Mouse (Mus musculus) kidney, embryonic 16.5 days (tissue): ENCODE results near the gene Tmprss6. TPM values are rescaled to one million over a fixed set of nuclear protein-coding genes. Genes with fewer than 3 reads are reported as not detected.

ENCODE experiments used
- ATAC-seq: fragments of 200-750 bp; cut with Nextera tagmentation; 2 replicates; pipeline ENCODE4 v1.8.0; 2017; ENCODE audit warnings: moderate TSS enrichment; ENCODE audit not compliant: low FRiP score, low TSS enrichment
- H3K27ac ChIP-seq: fragments of 300-500 bp; sonication (generic); 2 replicates; pipeline ENCODE4 v1.5.1; 2014; ENCODE audit warnings: low read length
- H3K27me3 ChIP-seq: fragments of 300-500 bp; sonication (generic); 2 replicates; pipeline ENCODE4 v1.6.1; 2014; ENCODE audit warnings: low read length, control low read depth, mixed read lengths; ENCODE audit not compliant: insufficient read depth
- H3K36me3 ChIP-seq: fragments of 300-500 bp; sonication (generic); 2 replicates; pipeline ENCODE4 v1.6.1; 2014; ENCODE audit warnings: low read length, control low read depth, mixed read lengths; ENCODE audit not compliant: insufficient read depth
- H3K4me1 ChIP-seq: fragments of 300-500 bp; sonication (generic); 2 replicates; pipeline ENCODE4 v1.6.1; 2014; ENCODE audit warnings: low read length, control low read depth, mixed read lengths; ENCODE audit not compliant: insufficient read depth
- H3K4me2 ChIP-seq: fragments of 300-500 bp; sonication (generic); replicated peaks from 2 replicates; pipeline ENCODE4 v1.6.1; 2014; ENCODE audit warnings: low read depth, low read length
- H3K4me3 ChIP-seq: fragments of 300-500 bp; sonication (generic); 2 replicates; pipeline ENCODE4 v1.5.1; 2014; ENCODE audit warnings: mild to moderate bottlenecking, low read length
- H3K9ac ChIP-seq: fragments of 300-500 bp; sonication (generic); replicated peaks from 2 replicates; pipeline ENCODE4 v1.6.1; 2014; ENCODE audit warnings: low read length
- H3K9me3 ChIP-seq: fragments of 300-500 bp; sonication (generic); 2 replicates; pipeline ENCODE4 v1.6.1; 2016; ENCODE audit warnings: low read length, control low read depth
- WGBS: fragments of 180-500 bp; shearing (Covaris S2); extraction: QIAGEN DNeasy Blood & Tissue Kit; methylation state at CpG from one replicate; pipeline ENCODE4 v1.1.7; 2014; 5-methylcytosine and 5-hydroxymethylcytosine counted together
- polyA plus RNA-seq: library from polyadenylated mRNA; unstranded; fragments of >200 nt; fragmentation: Nextera tagmentation; extraction: Ambion mirVana; gene quantifications from 2 replicates; pipeline ENCODE4 v1.2.1, GENCODE M21; 2015

Gene Tmprss6
- polyA plus RNA-seq, 1 experiment from 2014 or later, result 0.29 TPM

DNA sequence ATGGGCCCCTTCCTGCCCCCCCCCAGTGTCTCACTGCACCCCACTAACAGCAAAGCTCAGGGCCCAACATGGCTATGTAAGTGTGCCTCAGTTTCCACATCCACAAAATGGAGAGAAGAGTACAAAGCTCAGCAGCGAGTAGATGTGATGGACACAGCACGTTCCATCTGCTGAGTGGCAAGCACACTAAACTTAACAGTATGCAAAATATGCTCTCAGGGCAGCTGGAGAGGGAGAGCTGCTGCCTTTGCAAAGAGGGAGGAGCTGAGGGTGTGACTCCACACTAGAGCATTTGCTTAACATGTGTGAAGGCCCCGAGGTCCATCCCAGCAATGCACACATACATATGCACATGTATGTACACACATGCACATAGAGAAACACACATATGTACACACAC, 15.5 kb downstream of the Tmprss6 start:
- Histone ChIP-seq H3K9me3 (no peaks in the 10 kb centered on the region), H3K4me3 (no peak overlapping the region), H3K27me3 (no peaks in the 10 kb centered on the region), H3K36me3 (no peaks in the 10 kb centered on the region), H3K27ac (no peak overlapping the region), H3K4me1 (0 out of 2 replicates have a peak, but pooled peaks cover 5% of the 10 kb centered on the region), H3K9ac (no peak overlapping the region), H3K4me2 (no peak overlapping the region)
- WGBS, result 82% methylated on average over 3 of the region's 3 CpGs
- no peak for ATAC-seq

DNA sequence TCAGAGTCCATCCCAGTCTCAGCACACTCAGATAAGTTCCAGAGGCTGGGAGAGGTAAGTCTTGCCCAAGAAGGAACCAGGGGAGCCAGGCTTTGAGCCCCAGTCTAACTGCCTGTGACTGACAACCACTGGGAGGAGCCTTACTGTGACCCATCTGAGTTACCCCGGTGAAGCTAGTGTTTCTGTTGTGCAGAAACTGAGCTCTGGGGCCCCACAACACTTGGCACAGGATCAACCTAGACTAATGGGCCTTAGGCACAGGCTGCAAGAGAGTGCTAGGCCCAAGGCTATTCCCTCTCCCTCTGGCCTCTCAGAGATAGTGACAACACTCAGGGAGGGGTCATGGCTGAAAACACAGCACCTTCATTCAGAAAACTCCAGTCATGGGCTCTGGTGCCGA, 17.2 kb downstream of the Tmprss6 start:
- Histone ChIP-seq H3K9ac (no peak overlapping the region), H3K4me1 (0 out of 2 replicates have a peak, but pooled peaks cover 5% of the 10 kb centered on the region), H3K27me3 (no peaks in the 10 kb centered on the region), H3K4me2 (no peak overlapping the region), H3K27ac (no peak overlapping the region), H3K4me3 (no peak overlapping the region), H3K9me3 (no peaks in the 10 kb centered on the region), H3K36me3 (no peaks in the 10 kb centered on the region)
- ATAC-seq, result no peak
- WGBS, result 67% methylated on average over 2 of the region's 2 CpGs

DNA sequence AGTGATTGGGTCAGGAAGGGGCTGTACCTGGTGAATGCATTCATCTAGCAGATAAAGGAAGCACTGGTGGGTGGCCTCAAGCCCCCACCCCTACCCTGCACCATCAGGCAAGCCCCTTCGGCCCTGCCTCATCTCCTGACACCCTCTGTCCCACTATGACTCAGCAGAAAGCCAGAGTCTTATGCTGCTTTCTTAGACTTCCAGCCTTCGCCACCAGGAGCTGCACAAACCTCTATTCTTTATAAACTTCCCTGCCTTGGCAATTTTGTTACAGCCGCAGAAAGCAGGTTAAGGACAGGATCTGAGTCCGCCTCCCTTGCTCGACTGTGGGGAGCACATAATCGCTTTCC, 18.0 kb downstream of the Tmprss6 start:
- Histone ChIP-seq H3K9me3 (no peaks in the 10 kb centered on the region), H3K4me1 (0 out of 2 replicates have a peak, but pooled peaks cover 5% of the 10 kb centered on the region), H3K36me3 (no peaks in the 10 kb centered on the region), H3K27ac (no peak overlapping the region), H3K4me3 (no peak overlapping the region), H3K4me2 (no peak overlapping the region), H3K9ac (no peak overlapping the region), H3K27me3 (no peaks in the 10 kb centered on the region)
- no peak for ATAC-seq
- 86% methylated on average over 6 of the region's 6 CpGs for WGBS

DNA sequence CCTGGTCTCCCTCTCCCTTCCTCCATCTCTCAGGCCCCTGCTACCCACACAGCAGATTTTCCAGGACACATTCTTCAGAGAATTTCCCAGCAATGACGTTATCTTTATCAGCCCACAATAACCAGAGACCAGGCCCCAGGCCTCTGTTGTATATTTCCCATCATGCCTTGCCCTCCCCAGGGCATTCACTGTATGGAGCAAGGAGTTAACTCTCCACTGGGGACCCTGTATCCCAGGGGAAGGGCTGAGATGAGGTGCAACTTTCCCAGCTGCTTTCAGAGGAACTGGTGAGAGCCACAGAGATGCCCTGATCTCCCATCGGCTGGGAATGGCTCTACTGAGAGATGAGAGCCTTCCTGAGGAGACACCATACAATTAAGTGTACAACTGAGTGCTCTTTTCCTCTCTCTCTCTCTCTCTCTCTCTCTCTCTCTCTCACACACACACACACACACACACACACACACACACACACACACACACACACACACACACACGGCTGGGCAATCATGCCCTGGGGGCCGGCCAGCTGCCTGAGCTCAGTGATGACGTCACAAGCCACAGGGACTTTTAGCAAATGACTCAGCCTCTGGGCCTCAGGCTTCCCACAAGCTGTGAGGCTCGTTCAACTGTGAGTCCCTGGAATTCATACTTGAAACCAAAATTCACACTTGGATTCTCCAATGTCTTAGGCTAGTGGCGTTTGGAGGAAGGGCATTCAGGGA, 18.6 kb downstream of the Tmprss6 start:
- Histone ChIP-seq H3K9ac (no peak overlapping the region), H3K27me3 (no peaks in the 10 kb centered on the region), H3K4me2 (no peak overlapping the region), H3K4me3 (no peak overlapping the region), H3K9me3 (no peaks in the 10 kb centered on the region), H3K4me1 (0 out of 2 replicates have a peak, but pooled peaks cover 5% of the 10 kb centered on the region), H3K36me3 (no peaks in the 10 kb centered on the region), H3K27ac (no peak overlapping the region)
- WGBS, result 39% methylated on average over 7 of the region's 7 CpGs
- ATAC-seq, result no peak

DNA sequence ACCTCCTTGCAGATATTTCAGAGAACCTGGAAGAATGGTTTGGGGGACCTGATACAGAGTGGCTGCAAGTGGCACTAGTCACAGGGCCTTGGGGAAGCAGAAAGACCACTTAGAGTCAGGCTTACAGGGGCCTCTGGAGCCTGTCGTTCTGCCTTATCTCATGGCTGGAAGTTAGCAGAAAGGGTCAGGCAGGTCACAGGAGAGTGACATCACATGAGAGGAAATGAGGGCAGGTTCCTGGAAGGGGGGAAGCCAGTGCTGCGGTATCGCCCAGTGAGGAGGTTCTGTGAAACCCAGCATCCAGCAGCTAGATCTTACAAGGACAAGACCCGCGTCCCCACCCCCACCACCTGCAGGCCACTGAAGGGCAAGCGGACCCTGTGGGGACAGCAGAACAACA, 19.3 kb downstream of the Tmprss6 start:
- Histone ChIP-seq H3K27ac (no peak overlapping the region), H3K9me3 (no peaks in the 10 kb centered on the region), H3K27me3 (no peaks in the 10 kb centered on the region), H3K4me3 (no peak overlapping the region), H3K4me2 (no peak overlapping the region), H3K36me3 (no peaks in the 10 kb centered on the region), H3K4me1 (0 out of 2 replicates have a peak, but pooled peaks cover 5% of the 10 kb centered on the region), H3K9ac (peak overlapping the region; percentile 6; the same call in 1 of the 2 replicates)
- no peak for ATAC-seq
- 72% methylated on average over 6 of the region's 6 CpGs for WGBS

DNA sequence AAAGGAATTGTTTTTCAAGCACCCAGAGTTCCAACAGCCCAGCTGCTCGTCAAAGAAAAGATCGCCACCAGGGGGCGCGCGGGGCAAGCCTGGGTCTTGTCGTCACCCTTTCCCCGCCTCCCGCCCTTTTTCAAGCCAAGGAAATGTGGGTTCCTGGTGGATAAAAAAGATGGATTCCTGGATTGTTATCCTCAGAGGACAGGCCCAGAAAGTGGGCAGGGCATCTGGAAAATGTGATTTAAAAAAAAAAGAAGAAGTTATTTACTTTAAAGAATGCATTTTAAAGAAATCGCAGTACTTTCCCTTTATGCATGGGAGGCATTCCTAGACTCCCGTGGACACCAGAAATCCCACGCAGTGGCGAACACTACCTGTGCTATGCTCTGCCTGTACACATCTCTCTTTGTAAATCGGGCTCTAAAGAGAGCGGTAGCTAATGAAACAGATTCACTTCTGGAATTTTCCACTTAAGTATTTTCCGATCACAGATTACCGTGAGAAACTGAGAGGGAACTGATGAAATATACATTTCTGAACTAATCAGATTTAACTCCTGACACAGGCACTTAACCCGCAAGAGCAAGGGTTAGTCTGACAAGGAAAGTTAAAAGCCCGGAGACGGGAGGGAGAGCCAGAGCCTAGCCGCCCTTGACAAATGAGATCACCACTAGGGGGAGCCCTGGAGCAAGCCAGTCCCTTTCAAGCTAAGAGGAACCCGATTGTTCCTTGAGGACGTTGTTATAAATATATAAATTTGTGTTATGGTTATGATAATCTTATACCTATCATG, 20.5 kb downstream of the Tmprss6 start:
- ATAC-seq, result peak; percentile 63
- H3K4me3 ChIP-seq, result peak overlapping the region; percentile 43
- peak overlapping the region; percentile 82 for H3K4me2 ChIP-seq
- WGBS, result under 1% methylated on average over 22 of the region's 22 CpGs
- H3K36me3 ChIP-seq, result no peaks in the 10 kb centered on the region
- H3K4me1 ChIP-seq, result peaks cover 13% of the 10 kb centered on the region
- no peaks in the 10 kb centered on the region for H3K27me3 ChIP-seq
- H3K9me3 ChIP-seq, result no peaks in the 10 kb centered on the region
- peak overlapping the region; percentile 72 for H3K9ac ChIP-seq
- peak overlapping the region; percentile 95 for H3K27ac ChIP-seq

DNA sequence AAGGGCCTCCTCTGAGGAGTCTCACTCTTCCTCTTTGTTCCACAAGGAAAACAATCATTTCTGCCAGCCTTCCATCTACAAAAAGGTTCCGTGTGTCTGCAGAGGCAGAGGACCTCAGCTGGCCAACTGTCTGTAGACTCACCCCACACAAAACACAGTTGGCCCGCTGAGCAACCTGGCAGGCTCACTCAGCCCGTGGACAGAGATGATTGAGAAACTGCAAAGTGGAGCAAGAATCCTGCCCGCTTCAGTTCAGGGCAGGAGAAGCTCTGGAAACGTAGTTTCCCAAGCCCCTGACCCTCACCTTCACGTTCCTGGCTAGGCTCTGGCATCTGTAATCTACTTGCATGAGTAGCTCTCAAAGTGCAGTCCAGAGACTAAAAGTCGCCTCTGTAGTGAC, 21.3 kb downstream of the Tmprss6 start:
- Histone ChIP-seq H3K9me3 (no peaks in the 10 kb centered on the region), H3K9ac (peak overlapping the region; percentile 45), H3K27me3 (no peaks in the 10 kb centered on the region), H3K36me3 (no peaks in the 10 kb centered on the region), H3K4me3 (no peak overlapping the region), H3K4me2 (no peak overlapping the region), H3K27ac (no peak overlapping the region; the same call in 1 of the 2 replicates), H3K4me1 (peaks cover 13% of the 10 kb centered on the region)
- no peak for ATAC-seq
- WGBS, result 51% methylated on average over 7 of the region's 7 CpGs

DNA sequence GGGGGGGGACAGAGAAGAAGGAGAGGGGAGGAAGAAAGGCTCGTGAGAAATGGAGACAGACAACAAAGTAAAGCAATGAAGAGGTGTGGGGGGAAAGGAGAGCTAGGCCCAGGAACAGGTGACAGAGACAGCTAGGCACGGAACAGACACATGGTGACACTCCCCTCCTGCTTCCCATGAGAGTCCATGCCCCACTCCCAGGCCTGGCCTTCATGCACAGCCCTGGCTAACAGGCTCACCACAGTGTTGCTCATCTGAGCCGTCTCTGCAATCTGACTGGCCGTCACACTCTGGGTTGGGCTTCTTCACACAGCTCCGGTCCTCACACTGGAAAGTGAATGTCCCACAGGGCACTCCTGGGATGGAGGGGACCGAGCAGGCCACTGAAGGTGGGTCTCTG, 24.6 kb downstream of the Tmprss6 start:
- Histone ChIP-seq H3K27me3 (no peaks in the 10 kb centered on the region), H3K9ac (0 out of 2 replicates have a peak overlapping the region, but pooled peaks have one; percentile 10), H3K4me1 (peaks cover 8% of the 10 kb centered on the region), H3K4me2 (no peak overlapping the region), H3K9me3 (no peaks in the 10 kb centered on the region), H3K27ac (no peak overlapping the region), H3K36me3 (no peaks in the 10 kb centered on the region), H3K4me3 (no peak overlapping the region)
- 31% methylated on average over 6 of the region's 6 CpGs for WGBS
- no peak for ATAC-seq

DNA sequence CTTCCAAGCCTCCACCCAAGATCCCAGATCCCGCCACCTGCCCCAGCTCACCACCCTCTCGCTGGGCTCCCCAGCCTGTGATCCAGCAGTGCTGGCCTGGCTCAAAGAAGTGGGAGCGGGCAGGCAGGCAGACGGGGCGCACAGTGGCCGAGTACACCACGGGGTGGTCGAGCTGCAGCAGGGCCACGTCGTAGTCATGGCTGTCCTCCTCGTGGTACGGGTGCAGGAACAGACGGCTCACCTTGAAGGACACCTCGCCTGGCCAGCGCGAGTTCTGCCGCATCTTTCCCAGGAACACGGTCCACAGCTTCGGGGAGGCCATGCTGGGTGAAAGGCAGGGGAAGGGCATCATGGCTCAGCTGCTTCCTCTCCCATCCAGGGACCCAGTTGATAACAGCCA, 26.2 kb downstream of the Tmprss6 start:
- Histone ChIP-seq H3K27ac (no peak overlapping the region), H3K9ac (no peak overlapping the region), H3K4me2 (no peak overlapping the region), H3K4me3 (no peak overlapping the region), H3K9me3 (no peaks in the 10 kb centered on the region), H3K4me1 (peaks cover 18% of the 10 kb centered on the region), H3K36me3 (no peaks in the 10 kb centered on the region), H3K27me3 (no peaks in the 10 kb centered on the region)
- 91% methylated on average over 19 of the region's 19 CpGs for WGBS
- no peak for ATAC-seq

DNA sequence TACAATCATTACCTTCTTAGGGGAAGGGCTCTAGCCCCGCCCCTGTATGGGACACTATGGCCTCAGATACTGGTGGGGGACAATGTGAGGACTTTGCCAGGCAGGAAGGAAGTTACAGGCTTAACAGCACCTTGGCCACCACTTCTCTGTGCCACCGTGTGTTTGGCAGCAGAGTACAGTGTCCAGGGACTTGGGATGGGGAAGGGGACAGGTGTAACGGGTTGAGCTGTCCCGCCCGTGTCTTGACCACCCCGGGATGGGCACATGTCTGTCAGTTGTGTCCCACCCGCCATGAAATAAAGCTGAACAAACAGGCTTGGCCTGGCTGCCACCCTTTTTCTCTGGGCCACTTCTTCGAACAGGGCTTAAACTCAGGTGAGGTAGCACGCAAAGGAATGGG, 29.5 kb downstream of the Tmprss6 start:
- Histone ChIP-seq H3K9me3 (no peaks in the 10 kb centered on the region), H3K4me2 (no peak overlapping the region), H3K27ac (no peak overlapping the region), H3K9ac (no peak overlapping the region), H3K27me3 (no peaks in the 10 kb centered on the region), H3K36me3 (peaks cover 7% of the 10 kb centered on the region; the same call in 1 of the 2 replicates), H3K4me3 (no peak overlapping the region), H3K4me1 (peaks cover 39% of the 10 kb centered on the region)
- no peak for ATAC-seq
- WGBS, result 79% methylated on average over 9 of the region's 9 CpGs
